Mouse (Mus musculus): ENCODE measurements around the gene Nme9. TPM values are rescaled to one million over a fixed set of nuclear protein-coding genes. Genes with fewer than 3 reads are reported as not detected.

Nme9 gene
- not detected for total RNA-seq (2021)

DNA sequence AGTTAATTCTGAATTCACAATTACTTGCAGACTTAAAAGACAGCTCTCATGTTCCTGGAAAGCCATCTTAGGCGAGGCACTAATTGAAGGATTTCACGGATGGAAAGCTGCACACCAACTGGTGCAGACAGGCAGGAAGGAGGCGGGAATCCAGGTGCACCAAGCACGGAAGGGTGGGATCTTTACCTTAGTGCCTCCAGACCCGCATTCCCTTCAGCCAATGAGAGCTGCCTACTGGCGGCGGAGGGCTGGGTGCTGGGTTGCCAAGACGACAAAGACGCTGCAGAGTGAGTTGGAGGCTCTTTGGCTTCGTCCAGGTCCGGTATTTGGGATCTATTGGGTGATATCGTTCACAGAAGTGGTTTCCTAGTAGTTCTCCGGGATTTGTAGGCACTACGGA lies at the start of gene Nme9:
TSS of gene Nme9 (plus strand) at position 315 of the 400 bp plus-strand sequence.
- intact Hi-C loops (cut with DNase I): loop anchor here (2.0 to 10.0 kb wide), 2 partner anchors 388 to 836 kb away; no protein-coding TSS in a partner anchor
- DNase-seq (ENCODE audit: low spot score in 2 of 2): peak in 1 of 2 experiments; percentile 34

GRCm38 (mm10) chr9:99409280-99409679 lies 42.0 kb upstream of the Nme9 start:
- no peak for DNase-seq (ENCODE audit: low spot score in 2 of 2)
- intact Hi-C loops (cut with DNase I): no loop called here

DNA sequence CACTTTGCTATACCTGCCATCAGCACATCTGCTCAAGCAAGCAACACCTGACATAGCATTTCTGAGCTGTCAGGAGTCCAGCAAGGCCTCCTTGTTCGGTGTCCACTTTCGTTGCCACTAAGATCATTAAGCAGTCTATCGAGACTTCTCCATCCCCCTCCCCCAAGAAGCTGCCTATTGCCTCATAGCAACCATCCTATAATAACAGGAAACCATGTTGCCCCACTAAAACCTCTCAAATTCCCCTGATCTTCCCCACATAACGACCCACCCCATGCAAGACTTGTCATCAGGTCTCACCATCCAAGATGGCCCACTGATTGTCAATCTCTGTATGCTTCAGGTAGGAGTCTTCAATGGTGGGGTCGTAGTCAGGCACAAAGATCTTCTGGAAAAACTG lies 40.2 kb upstream of the Nme9 start:
- DNase-seq (ENCODE audit: low spot score in 2 of 2): no peak
- intact Hi-C loops (cut with DNase I): no loop called here

- no peak for DNase-seq (ENCODE audit: low spot score in 2 of 2)
- intact Hi-C loops (cut with DNase I): no loop called here
These were observed 39.5 kb upstream of the Nme9 start for GRCm38 (mm10) chr9:99411785-99412184.

DNA sequence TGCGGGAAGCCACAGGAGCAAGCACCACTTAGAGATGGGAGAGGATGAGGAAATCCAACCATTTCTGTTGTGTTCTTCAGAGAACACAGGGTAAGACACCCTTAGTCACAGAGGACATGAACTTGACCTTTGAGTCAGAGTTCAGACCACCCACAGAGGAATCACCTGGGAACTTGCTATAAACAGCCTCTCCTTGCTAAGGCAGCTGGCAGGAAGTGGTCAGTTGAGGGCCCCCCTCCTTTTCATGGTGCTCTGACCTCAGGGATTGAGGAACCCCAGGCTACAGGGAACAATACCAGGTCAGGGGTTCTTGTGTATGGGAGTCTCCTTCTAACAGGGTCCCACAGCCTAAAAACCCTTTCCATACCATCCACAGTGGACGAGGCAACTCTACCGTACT lies 34.5 kb upstream of the Nme9 start:
- no peak for DNase-seq (ENCODE audit: low spot score in 2 of 2)
- intact Hi-C loops (cut with DNase I): no loop called here

DNA sequence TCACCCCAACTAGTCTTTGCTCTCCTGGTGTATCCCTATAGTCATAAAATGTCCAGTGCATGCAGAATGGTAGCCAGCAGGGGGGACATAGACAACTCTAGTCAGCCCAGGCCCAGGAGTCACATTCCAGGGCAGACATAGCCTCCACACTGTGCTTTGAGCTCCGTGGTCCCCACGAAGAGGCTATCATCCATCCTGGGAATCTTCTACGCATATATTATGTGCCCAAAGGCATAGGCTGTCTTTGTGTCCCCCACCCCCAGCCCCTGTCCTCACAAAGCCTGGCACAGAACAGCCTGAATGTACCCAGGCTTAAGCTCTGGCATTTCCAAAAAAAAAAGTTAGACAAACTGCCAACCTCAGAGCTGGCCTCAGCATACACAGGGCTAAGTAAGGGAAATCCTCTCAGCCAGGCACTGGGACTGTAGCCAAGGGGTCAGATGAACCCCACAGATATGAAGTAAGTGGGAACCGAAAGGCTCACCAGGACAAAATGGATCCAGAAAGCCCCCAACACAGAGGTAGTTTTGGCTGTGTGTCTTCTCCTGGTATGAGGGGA lies 33.9 kb upstream of the Nme9 start:
- no peak for DNase-seq (ENCODE audit: low spot score in 2 of 2)
- intact Hi-C loops (cut with DNase I): no loop called here

DNA sequence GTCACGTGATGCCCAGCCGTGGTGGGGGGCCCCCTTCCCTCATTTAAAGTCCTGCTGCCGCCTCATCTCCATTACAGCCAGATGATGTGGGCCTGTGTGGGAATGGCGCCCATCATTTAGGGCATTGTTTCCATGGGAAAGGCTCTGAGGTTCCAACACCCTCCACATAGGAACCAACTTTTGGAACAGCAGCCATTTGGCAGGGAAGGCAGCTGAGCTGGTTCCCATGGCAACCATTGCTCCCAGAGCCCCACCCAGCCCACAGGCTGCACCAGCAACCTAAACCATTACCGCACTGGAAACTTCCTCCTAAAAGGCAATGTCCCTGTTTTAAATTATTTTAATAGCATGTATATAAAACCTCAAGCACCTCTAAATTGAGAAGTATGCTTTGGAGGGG lies 32.9 kb upstream of the Nme9 start:
- intact Hi-C loops (cut with DNase I): no loop called here
- DNase-seq (ENCODE audit: low spot score in 2 of 2): peak; percentile 71 to 83

DNA sequence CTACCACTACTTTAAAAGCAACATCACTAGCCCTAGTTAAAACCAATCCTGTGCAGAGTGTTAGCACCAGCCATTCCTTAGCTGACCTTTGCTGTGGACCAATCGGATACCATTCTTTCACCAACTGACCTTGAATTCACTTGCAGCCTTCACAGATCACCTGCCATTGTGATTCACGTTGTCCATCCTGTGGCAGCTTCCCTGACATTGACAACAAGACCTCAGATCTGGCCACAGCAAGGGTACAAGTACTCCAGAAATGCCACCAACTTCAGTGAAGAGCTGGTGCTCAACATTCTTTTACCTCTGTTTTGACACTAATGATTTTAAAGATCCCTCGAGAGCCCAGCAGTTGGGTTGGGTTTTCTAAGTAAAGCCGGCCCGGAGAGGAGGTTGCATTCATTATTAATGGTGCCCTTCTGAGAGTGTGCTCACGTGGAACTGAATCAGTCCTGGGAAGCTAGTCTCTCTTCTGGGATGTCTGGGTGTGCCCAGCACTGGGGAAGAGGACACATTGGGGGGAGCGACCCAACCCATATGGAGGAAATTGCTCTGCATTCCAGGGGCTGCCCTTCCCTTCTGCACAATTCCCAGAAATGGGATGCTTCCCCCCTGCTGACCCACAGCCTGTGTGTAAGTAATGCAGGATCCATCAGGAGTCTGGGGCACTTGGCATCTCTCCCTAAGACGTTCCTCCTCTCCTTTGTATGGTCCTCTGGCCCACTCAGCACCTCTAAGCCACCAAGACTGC lies 31.1 kb upstream of the Nme9 start:
- intact Hi-C loops (cut with DNase I): no loop called here
- DNase-seq (ENCODE audit: low spot score in 2 of 2): no peak

DNA sequence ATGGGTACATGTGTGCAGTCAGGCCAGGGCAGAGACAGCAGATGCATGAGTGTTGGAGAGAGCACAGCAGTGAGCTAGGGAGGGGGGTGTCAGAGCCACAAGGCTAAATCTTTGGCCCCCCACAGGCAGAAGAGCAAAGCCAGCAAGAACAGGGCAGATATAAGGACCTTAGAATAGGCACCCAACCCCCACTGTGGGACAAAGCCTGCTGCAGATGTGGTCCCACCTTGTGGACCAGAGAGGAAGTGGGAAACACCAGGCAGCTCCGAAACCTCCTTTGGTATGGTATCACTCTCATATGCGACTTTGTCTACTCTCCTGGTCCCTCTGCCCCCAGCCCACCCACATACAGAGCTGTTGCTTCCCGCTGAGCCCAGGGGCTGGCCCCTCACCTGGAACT lies 29.4 kb upstream of the Nme9 start:
- intact Hi-C loops (cut with DNase I): no loop called here
- DNase-seq (ENCODE audit: low spot score in 2 of 2): no peak

- no peak for DNase-seq (ENCODE audit: low spot score in 2 of 2)
- intact Hi-C loops (cut with DNase I): no loop called here
These were observed 27.3 kb upstream of the Nme9 start for GRCm38 (mm10) chr9:99423692-99424573.

GRCm38 (mm10) chr9:99424574-99424863 lies 26.8 kb upstream of the Nme9 start:
- DNase-seq (ENCODE audit: low spot score in 2 of 2): no peak
- intact Hi-C loops (cut with DNase I): no loop called here

DNA sequence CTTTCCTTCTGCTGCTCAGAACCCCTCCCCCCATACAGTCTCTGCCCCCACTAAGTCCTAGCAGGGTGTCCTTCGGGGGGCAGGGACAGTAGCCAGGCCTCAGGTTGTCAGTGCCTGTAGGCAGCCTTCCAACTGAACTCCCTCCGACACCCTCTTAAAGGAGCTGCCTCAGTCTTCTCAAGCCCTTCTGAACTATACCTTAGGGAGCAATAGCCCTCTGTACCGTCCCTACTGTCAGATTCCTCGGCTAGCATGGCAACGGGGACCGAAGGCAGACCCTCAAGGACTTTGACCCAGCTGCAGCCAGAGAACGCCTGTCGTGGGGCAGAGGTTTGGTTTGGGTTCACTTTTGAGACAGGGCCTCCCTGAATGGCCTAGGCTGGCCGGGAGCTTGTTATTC lies 26.0 kb upstream of the Nme9 start:
- DNase-seq (ENCODE audit: low spot score in 2 of 2): no peak
- intact Hi-C loops (cut with DNase I): no loop called here

DNA sequence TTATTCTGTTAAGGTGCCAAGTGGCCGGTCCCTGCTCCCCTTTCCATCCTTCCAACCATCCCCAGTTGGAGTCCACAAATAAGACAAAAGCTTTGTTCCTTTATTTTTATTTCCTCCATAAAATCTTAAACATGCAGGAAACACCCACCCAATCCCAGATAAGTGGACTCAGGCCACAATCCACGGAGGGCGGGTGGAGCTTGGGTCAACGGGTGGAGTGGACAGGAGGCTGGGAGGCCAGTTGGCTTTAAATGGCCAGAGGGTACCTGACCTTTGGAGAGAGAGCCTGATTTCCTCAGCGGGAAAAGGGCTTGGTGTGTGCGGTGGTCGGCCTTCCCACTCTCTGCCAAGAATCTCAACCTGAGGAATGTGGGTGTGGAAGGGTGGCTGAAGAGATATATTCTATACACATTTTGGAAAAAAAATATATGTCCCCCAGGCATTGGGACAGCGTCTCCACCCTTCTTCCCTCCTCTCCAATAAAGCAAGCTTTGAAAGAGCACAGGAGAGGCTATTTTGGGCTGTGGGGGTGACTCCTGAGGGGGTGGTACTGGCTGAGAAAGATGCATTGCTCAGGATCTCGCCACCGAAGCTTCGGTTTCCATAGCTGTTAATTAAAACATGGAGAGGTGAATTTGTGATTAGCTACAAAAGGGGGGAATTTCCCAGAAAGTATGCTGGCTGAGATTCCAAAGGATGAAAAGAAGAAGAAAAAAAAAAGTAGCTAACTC lies 22.5 kb upstream of the Nme9 start:
- DNase-seq (ENCODE audit: low spot score in 2 of 2): peak in 1 of 2 experiments; percentile 88

DNA sequence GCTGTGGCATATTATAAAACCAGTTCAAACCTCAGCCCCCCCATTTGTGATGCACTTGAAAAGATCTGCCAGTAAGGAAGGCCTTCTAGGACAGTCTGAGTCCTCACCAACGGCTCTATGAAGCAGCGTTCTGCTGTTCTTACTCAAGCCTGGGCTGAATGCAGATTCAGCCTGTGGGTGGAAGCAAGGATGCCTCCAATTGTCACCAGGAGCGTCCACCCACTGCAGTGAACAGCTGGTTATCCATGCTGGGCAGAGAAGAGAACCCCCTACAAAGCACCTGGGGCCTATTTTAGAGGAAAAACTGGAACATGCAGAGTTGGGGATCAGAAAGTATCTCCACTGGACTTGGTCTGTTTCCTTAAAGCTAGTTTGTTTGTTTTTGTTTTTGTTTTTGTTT lies 21.4 kb upstream of the Nme9 start:
- intact Hi-C loops (cut with DNase I): no loop called here
- DNase-seq (ENCODE audit: low spot score in 2 of 2): peak in 1 of 2 experiments; percentile 90

More for the DNA sequence above, 22.5 kb upstream of the Nme9 start:
- intact Hi-C loops (cut with DNase I): no loop called here

GRCm38 (mm10) chr9:99430806-99431205 lies 20.5 kb upstream of the Nme9 start:
- peak in 1 of 2 experiments; percentile 26 for DNase-seq (ENCODE audit: low spot score in 2 of 2)
- intact Hi-C loops (cut with DNase I): no loop called here

DNA sequence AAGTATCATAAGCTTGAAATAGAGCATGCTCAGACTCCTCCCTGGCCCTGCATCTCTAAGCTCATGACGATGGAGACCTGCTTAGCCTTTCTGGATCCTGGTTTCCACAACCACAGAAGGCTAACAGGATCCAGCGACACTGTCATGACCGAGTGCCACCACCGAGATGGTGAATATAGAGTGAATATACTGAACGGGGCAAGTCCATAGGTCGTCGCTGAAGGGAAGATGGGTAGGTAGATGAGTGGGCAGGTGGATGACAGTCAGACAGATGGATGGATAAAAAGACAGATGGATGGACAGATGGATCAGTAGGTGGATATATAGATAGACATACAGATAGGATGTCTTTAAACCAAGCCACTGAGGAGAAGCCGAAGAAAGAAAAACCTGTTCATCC lies 19.9 kb upstream of the Nme9 start:
- DNase-seq (ENCODE audit: low spot score in 2 of 2): peak in 1 of 2 experiments; percentile 91
- intact Hi-C loops (cut with DNase I): no loop called here

DNA sequence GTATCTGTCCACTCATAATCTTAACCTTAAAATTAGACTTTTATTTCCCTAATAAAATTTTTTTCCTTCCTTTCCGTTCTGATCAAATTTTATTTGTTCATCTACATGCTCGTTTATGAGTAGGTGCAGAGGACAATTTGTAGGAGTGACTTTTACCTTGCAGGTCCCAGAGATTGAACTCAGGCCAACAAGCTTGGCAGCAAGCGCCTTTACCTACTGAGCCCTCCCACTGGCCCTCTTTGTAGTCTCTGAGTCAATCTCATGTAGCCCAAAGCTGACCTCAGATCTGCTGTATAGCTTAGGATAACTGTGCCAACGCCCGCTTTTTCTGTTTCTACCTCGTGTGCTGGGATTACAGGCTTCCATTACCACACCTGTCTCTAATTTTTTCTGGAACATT lies 19.3 kb upstream of the Nme9 start:
- DNase-seq (ENCODE audit: low spot score in 2 of 2): no peak
- intact Hi-C loops (cut with DNase I): no loop called here

- intact Hi-C loops (cut with DNase I): no loop called here
- DNase-seq (ENCODE audit: low spot score in 2 of 2): no peak
These were observed 18.8 kb upstream of the Nme9 start for GRCm38 (mm10) chr9:99432478-99432877.

DNA sequence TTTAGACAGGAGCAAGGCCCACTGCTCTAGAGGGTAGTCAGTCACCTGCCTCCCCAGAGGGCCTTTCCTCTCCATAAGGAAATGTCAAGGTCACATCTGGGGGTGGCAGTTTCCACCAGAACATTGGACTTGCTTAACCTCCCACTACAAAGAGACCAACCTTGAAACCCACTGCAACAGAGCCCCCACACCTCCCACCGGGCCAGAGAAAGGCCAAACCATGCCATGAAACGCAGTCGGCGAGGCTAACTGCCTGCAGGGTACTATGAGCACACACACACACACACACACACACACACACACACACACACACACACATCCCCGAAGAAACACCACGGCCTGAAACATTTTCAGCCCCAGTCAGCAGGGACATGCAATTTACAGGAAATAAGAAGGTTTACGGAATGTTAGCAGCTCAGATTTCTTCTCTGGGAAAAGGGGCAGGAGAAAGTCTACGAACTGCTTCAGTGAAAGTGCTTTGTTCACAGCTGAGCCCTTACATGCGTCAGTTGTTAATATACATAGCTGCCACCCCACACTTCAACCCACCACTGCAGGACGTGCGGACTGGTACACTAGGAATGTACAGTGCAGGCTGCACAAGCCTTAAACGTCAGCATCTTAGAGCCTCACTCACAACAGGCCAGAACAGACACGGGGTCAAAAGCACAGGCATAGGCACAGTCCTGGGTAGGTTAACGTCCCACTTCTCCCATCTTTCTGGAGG lies 16.2 kb upstream of the Nme9 start:
- peak; percentile 65 to 91 for DNase-seq (ENCODE audit: low spot score in 2 of 2)
- intact Hi-C loops (cut with DNase I): loop anchor here (2.0 kb wide), 1 partner anchor 46 kb away; no protein-coding TSS in a partner anchor

Measured in left cerebral cortex, postnatal 25 days (tissue).